Mouse (Mus musculus) right cerebral cortex, postnatal 25 days (tissue): ENCODE results near the gene Accsl.

Experiments
- DNase-seq: peaks from one replicate; pipeline ENCODE4 v3.0.0; 2022

Accsl gene

GRCm38 (mm10) chr2:93807440-93807839 is 61.5 kb downstream of the Accsl start:
- DNase-seq, result no peak

DNA sequence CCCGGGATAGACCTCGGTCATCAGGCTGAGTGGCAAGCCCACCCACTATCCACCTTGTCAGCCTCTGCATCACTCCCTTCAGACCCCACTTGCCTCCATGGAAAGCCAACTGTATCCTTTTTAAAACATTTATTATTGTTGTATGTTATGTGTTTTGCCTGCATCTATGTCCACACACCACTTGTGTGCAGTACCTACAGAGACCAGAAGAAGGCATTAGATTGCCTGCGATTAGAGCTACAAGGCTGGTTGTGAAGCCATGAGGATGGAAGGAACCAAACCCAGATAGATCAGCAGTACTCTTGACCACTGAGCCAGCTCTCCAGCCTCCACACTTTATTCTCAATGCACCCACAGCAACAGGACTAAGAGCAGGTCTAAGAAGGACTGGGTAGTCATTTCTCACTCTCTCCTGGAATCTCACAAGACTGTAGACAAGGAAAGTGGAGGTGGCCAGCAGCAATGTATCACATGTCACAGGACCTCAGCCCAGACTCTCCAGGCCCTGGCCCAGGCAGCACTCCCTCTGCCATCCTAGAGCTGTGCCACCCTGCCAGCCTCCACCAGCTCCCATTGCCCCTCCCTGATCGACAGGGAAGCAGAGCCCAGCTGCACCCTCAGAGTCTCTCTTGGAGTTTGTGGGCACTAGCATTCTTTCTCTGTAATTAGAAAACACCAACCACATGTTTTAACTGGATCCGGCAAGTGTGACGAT is 62.3 kb downstream of the Accsl start:
- DNase-seq, result no peak

DNA sequence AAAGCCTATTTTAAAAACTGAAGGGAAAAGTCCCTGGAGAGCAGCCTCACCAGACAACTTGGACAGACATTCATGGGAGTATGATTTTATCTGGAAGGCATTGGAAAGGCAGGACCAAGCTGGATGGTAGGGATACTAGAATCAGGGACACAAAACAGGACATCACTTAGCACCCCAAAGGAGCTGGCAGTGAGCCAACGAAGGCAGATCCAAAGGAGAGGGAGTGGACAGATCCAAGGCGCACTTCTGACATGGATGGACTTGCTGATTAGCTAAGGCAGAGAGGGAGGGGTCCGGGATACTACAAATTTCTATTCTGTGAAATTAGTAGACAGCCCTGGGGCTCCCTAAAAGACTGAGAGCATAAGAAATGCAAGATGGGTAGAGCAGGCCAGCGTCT is 63.4 kb downstream of the Accsl start:
- DNase-seq, result no peak
